Mouse (Mus musculus) right cerebral cortex, adult 18-20 months (tissue): ENCODE measurements at regions not wholly inside any gene's neighbourhood (a gene's known extent, or its start where the extent isn't known, plus 50 kb on each side); places are given as distances from the start of the nearest gene placed in this dataset.

Experiments
- DNase-seq: peaks from one replicate; pipeline ENCODE4 v3.0.0; 2022; ENCODE audit warnings: mixed read lengths

DNA sequence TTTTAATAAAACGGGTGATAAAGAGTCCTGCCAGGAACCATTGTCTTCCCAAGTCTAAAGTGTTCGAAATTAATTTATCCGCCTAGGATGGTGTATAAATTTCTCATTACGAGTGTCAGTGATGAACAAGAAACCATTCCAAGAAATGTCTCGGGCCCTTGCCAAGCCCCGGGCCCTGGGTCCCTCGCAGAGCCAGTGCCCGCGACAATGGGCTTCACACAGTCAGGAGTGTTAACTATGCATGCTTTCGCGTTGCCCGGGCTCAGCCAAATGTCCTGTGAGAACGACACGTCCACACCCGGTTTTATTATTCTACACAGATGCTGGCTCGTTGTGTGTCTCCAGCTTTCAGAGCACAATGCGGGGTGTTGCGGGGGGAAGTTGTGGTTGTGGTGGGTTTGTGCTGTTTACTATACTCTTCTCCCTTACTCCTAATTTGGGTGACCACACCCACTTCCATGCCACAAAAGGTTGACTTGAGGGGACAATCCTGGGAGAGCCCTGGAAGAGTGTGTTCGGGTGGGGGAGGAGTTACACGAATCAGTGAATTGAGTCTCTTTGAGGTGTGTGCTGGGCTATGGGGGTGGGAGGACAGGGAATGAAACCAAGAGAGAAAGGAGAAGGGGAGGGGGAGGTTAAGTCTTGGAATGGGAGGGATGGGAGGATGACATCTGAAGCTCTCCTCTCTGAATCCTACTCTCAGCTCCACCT is 166.5 kb downstream of the Inhbb start:
- peak; percentile 19 for DNase-seq

DNA sequence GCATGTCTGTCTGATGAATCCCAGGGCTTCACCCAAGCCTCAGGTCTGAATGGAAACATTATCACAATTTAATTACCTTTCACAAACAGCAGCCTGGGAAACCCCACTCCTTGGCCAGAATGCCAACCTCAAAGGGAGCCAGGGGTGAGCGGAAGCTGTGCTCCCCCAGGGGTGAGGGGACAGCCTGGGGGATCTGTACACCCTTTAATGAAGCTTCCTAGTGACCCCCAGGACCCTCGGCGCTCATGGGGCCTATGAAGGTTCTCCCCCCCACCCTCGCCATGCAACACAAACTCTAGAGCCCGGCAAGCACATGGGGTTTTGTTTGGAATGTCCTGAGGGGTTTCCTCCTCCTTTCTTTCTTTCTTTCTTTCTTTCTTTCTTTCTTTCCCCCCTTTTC is 167.1 kb downstream of the Inhbb start:
- no peak for DNase-seq

DNA sequence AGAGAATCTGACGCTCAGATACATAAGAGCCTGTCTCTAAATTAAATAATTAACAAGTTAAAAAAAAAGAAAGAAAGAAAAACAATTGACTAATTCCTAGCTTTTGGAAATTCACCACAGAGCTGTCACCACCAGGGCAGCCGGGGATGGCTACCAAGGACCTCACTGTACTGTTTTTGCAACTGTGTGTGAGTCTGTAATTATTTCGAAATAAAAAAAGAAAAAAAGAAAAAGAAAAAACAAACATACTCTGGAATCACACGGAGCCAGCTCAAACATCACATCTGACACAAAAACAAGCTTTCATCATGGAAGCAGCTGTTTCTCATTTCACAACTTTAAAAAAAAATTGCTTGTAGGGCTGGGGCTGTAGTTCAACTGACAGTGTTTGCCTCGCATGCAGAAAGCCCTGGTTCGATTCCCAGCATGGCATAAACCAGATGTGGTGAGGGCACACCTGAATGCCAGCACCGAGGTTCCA is 168.6 kb downstream of the Inhbb start:
- no peak for DNase-seq

DNA sequence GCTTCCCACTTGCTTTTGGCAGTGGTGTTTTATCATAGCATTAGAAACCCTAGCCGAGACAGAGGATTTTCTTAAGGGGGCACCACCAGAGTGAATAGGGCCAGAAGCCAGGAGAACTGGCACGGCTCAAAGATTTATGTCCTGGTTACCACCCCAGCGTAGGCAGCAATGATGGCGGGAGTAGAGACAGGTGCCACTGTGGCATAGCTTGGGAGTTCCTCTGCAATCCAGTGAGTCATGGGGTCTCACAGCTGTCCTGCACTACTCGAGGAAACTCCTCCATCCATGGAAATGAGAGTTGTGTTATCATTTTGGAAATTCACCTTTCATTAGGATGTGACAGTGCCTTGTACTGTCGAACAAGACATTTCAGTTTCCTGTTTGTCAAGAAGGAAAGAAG is 169.6 kb downstream of the Inhbb start:
- no peak for DNase-seq

DNA sequence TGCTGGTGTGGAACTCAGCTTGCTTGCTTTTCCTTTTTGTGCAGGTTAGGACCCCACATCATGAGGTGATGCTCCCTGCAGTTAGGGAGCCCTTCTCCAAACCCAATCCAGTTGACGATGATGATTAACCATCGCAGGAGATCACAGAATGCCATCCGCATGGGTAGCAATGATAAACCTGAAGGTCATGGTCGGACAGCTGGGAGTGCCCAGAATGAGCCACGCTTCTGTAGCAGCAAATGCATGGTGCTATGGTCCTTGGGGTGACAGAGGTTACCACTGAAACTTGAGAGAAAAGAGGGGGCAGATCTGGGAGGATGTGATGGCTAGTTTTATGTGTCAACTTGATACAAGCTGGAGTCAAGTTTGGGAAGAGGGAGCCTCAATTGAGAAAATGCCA is 170.3 kb downstream of the Inhbb start:
- DNase-seq = no peak

DNA sequence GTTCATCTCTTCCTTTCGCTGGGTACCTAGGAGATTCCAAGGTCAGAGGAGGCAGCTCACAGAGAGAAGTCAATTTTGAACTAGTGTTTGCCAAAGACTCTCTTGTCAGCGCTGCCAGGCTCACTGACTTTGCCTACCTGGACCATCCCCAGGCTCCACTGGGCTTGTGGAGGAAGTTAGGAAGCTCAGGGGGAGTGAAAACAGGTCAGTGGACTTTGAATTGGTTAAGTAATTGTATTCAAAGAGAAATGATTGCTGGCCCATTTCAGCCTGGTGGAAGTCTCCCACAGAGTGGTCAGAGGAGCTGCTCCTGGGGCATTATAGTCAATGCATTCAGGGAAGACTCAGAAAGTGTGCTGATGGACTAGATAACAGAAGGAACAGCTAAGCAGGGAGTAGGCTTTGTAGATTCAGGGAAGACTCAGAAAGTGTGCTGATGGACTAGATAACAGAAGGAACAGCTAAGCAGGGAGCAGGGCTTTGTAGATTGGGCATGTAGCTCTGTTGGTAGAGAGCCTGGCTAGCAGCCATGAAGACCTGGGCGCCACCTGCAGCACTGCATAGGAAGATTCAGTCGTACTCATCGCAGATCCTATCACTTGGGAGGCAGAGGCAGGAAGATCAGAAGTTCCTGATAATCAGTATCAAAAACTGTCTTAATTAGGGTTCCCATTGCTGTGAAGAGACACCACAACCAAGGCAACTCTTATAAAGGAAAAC is 173.1 kb downstream of the Inhbb start:
- DNase-seq = no peak

DNA sequence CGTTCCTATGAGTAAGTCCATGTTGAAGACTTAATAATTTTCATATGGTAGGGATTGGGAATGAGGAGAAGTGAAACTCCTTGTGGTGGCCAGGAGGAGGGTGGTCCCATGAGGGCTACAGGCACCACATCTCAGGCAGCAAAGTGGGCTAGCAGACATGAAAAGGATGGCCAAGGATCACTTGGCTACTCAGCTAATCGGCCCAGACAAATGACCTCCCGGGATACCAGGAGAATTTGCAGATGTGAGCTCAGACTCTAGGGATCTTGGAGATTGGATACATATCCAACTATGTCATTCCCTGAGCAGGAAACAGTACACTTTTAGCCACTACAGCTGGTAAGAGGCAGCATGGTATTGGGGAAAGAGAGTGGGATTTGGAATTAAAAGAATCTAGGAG is 174.9 kb downstream of the Inhbb start:
- DNase-seq = no peak

DNA sequence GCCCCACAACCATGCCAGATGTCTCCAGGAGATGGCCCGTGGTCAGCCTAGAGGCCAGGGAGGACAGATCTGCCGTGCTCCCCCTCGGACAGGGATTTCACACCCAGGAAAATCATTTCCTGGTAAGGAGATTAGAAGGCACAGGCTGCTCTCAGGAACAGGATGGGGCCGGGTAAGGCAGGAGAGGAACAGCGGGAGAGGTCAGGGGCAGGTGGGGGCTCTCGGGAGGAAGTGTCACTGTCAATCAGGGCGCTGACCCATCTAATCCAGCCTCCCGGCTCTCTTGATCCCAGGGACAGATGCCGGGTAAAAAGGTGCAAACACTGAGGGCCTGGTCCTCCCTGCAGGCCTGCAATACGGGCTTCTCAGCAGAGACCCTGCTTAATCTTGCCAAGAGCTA is 183.6 kb downstream of the Inhbb start:
- DNase-seq = no peak

DNA sequence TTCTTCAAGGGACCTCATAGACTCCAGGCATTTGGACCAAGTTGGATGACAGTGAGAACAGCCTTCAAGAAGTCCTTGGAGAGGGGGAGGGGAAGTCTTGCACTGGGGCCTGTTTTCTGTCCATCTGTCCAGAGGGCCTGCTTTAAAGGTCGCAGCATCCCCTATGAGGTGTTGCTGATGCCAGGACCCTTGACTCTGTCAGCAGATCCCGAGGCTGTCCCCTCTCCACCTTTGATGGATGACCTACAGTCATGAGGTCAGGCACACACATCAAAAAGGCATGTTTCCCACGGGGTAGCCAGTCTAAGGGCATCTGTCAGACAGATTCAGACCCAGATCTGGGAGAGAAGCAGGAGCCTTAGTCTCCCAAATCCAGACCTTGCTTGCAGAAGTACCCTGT is 183.4 kb upstream of the Gli2 start:
- no peak for DNase-seq

DNA sequence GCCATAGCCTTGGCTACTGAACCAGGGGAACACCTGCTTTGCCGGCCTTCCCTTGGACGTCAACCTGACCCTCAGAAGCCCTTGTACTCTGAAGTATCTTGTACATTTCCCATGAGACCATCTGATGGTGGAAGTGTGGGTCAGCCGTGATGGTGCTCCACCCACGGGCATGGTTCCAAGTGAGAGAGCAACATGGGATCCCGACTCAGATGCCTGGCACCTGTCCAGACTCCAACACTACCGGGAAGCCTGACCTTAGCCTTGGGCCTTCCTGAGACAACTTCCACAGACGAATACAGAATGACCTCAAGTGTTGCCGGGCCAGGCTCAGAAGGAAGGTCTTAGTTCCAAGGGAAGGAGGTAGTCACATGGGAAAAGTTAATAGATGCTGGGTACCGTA is 181.0 kb upstream of the Gli2 start:
- DNase-seq = no peak

DNA sequence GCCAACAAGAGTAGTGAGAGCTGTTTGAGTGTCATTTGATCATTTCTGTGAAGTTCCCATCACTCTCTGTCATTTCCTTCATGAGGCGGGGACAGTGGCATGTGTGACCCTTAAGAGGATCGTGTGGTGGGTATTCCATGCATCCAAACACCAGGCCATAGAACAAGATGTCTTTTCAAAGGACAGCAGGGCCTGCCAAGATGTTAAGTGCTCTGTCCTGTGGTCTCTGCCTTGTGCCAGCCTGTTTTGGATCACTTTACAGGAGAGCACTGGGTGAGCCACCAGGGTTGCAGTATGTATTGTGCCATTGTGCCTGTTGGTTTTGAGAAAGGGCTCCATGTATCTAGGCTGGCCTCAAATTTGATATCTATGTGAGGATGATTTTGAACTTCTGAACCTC is 173.6 kb upstream of the Gli2 start:
- no peak for DNase-seq

DNA sequence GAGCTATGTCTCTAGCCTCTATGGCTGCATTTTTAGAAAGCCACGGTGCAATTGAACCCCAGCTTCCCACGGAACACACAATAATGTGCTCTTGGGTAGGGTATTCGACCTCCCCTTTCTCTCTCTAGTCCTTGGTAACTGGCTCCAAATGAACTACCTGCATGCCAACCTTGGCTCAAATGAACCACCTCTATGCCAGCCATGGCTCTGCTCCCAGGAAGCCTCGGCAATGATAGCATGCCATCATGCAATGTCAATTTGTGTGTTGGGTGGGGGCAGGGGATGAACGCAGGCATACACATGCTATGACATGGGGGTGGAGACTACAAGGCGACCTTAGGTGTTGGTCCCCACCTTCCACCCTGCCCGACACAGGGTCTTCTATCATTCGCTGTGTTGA is 170.5 kb upstream of the Gli2 start:
- DNase-seq = no peak

DNA sequence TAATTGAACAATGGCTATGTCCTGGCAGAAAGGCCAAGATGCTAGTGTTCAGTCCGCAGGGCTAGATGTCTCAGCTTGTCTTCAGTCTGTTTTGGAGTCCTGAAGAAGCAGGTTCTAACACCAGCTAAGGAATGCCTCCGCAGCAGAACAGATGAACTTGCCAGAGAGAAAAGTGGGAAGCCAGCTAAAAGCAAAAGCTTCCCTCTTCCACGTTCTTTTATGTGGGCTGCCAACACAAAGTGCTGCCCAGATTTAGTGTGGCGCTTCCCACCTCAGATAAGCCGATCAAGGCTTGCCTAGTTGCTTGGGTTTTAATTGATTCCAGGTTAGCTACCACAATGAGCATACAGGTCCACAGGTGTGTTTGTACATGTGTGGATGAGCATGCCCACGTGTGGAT is 168.5 kb upstream of the Gli2 start:
- DNase-seq = peak; percentile 16

DNA sequence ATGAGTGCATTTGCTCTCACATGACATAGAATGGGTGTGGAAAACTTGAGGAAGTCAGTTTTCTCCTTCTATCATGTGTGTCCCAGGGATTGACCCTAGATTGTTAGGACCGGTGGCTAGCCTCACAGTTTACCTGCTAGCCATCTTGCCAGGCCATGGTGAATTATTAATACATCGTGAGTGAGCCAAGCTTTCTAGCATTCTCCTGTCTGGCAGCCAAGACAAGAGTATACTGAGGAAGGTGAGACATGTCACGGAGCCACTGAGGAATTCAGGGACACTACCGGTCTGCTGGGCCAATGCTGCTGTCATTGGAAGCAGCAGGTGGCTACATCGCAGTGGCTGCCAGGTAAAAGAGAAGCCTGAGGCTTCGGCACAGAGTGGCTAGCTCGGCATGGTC is 167.6 kb upstream of the Gli2 start:
- no peak for DNase-seq

DNA sequence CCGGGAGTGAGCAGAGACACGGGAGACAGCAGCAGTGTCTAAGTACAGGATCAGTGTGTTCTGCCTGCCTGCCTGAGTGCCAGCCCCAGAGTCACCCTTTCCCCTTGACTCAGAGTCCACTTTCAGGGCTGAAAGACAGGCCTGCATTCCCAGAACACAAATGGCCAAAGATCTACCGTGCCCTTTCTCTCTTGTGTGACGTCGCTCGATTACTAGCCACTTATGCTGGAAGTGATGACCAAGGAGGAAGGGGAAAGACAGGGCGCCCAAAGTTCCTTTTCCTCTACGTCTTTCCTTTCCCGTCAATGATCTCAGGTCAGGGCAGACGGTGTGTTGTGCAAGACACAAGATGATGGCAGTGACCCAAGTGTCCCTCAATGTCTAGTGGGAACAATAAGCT is 166.4 kb upstream of the Gli2 start:
- no peak for DNase-seq

DNA sequence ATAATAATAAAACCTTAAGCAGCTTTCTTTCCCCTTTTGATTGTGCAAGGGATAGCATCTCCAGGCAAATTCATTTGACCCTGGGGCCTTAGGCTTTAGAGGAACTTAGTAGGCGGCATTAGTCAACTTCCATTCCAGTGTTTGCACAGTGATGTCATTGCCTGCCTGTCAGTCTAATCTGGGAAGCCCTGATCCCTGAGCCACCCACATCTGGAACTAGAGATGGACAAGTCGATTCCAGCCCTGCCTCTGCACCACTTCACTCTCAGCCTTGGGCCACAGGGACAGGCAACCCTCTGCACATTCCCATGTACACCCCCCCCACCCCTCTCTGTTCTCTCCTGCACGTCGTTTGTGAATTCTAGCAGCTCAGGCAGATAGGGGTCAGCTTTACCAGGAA is 164.0 kb upstream of the Gli2 start:
- no peak for DNase-seq

DNA sequence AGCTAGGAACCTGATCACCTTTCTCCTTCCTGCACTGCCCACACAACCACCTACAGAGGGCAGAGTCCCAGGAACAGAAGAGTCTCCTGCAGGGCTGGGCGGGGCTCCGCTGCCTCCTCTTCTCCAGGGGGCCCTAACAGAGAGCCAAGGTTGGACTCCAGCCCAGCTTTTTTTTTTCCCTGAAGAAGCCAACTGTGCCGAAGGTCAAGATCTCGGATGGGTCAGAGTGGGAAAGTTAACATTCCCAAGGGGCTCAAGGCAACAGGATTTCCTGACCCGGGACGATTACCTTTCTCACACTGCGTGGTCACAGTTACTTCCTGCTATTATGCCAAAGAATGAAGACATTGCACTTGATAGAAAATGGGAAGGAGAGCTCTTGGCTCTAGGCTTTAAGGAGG is 156.2 kb upstream of the Gli2 start:
- no peak for DNase-seq

DNA sequence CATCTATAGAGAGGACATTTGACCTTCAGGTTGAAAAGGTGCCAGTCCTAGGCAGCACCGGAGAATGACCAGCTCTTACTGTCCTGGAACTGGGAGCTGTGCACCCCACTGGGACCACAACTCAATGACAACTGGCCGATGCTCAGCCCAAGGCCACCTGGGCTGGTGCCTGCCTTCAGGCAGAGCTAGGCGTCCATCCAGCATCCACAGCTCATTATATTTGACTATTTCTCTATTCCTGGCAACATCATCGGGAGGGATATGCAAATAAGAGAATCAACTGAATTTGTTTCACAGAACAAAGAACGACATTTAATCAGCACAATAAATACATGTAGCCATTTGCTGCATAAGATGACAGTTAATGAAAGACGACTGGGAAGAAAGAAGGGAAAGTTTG is 149.0 kb upstream of the Gli2 start:
- DNase-seq = no peak

DNA sequence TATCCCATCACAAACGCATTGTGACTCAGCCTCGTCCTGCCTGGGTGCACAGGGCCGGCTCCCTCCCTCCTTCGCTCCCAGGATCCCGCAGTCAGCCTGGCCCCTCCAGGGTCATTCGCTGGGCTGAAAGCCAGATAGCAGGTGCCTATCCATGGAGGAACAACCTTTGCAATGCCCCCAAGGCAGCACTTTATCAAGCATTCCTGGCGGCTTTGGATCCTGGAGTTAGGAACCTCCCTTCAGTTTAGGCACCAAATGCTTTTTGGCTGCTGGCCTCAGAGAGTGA is 143.9 kb upstream of the Gli2 start:
- DNase-seq = no peak

DNA sequence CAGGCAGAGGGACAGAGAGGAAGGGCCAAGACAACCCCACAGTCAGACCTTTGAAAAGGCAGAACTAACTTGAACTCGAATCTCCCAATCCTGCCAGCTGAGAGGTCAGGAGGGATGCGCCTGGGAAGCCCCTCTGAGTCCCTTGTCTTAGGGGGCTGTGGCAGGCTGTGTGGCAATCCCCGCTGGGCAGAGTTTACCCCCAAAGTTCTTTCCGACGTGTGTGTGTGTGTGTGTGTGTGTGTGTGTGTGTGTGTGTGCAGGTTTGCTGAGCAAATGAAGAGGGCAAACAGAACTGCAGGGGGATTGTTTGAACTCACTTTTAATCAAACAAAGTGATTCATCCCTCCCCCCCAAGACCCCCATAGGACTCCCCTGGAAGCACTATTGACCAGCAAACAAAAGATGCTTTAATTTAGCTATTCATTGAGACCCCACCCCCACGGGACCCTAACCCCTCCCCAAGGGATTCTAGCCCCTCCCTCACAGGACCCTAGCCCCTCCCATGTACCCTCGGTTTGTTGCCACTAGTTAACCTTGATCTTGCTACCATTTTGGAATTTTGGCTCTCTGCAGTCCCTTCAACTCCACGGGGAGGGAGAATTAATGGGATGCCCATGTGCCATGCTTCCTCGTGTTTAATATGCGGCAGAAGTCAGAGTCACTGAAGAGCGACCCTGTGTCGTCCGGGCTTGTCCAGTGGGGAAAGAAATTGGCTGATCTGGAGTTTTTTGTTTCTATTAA is 143.4 kb upstream of the Gli2 start:
- no peak for DNase-seq

DNA sequence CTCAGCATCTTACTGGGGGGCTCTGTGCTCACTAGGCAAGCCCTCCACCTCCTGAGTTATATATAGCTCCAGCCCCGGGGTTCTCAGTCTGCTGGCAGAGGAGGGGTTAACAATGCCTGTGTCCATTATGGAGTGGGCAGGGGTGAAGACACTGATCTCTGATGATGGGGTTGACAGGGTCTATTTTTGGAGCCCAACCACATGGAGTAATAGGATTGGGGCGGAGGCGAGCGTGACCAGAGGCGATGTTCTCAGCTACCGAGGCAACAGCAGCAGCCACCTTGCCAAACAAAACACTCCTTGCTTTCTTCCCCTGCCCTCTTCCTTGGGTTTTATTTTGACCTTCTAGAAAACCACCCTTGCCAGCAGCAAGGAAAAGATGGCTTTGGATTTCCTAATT is 141.1 kb upstream of the Gli2 start:
- DNase-seq = no peak

DNA sequence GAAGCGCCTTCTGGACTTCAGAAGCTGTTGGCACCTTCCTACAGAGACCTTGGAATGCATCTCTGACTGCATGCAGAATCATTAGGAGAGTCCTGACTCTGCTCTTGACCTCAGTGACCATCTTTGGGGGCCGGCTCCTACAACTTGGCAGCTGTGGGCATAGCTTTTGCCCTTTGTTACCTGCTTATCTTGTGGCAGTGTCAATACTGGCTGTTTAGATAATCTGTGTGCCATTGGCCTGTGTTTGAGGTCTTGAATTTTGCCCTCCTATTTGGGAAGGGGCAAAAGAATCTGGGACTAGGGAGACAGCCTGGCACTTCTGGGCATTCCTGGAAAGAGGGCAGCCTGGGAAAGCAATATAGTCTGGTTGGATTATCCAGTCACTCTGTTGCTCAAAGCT is 137.8 kb upstream of the Gli2 start:
- DNase-seq = no peak

DNA sequence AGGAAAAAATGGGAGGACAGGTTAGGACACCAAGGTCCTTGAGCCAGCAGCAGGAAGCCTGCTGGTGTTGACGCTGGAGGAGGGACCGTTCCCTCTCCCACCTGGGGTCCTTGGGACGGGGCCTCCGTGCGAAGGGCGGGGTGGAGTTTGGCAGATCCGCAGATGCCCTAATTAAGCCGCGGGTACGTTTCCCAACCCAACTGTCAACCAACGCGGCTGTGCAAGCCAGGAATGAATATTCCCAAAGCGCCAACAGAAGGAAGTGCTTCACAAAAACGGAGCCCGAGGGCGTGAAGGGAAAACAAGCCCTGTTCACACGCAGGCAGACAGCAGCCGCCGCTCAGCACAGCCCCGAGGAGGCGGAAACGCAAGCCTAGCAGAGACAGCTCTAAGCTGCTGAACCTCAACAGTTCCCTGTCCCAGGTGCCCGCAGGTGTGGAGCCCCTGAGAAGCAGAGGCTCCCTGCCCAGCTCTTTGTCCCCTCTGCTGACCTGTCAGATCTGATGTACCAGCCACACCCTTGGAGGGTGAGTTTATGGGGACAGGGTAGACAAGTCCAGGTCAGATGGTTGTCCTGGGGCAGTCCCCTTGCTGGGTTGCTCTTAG is 136.1 kb upstream of the Gli2 start:
- DNase-seq = peak; percentile 77

DNA sequence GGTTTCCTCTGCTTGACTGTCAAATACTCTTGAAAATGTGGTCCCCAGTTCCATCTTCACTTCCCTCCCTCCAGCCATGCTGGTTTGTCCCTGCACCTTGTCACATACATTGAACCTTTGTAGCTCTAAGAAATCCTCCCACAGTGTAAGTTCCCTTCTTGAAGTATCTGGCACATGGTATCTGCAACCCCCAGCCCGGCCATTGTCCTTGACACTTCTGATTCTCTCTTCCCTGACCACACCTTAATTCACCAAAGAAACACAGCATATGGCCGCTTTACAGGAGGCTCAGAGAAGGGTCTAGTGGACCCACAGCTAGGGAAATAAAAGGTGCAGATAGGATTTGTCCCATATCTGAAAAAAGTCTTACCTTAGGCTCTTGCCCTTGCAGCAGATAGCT is 133.9 kb upstream of the Gli2 start:
- DNase-seq = no peak
